Mouse (Mus musculus): ENCODE measurements at regions not wholly inside any gene's neighbourhood (a gene's known extent, or its start where the extent isn't known, plus 50 kb on each side); places are given as distances from the start of the nearest gene placed in this dataset.

- DNase-seq (ENCODE audit: low spot score in 2 of 2): peak in 1 of 2 experiments; percentile 16
These were observed 278.2 kb upstream of the Castor2 start for GRCm38 (mm10) chr5:133821273-133821672.

- DNase-seq (ENCODE audit: low spot score in 2 of 2): no peak
These were observed 284.0 kb upstream of the Castor2 start for GRCm38 (mm10) chr5:133815462-133815861.

- DNase-seq (ENCODE audit: low spot score in 2 of 2): peak in 1 of 2 experiments; percentile 28
These were observed 285.1 kb upstream of the Castor2 start for GRCm38 (mm10) chr5:133814436-133814835.

- DNase-seq (ENCODE audit: low spot score in 2 of 2): no peak
These were observed 287.3 kb upstream of the Castor2 start for GRCm38 (mm10) chr5:133812216-133812615.

GRCm38 (mm10) chr5:133806891-133807290 is 292.6 kb upstream of the Castor2 start:
- DNase-seq (ENCODE audit: low spot score in 2 of 2): no peak

- DNase-seq (ENCODE audit: low spot score in 2 of 2): no peak
These were observed 297.5 kb upstream of the Castor2 start for GRCm38 (mm10) chr5:133802001-133802400.

GRCm38 (mm10) chr5:133795638-133796037 is 303.9 kb upstream of the Castor2 start:
- DNase-seq (ENCODE audit: low spot score in 2 of 2): peak; percentile 39 to 63

- no peak for DNase-seq (ENCODE audit: low spot score in 2 of 2)
These were observed 308.8 kb upstream of the Castor2 start for GRCm38 (mm10) chr5:133790726-133791125.

GRCm38 (mm10) chr5:133788006-133788405 is 311.5 kb upstream of the Castor2 start:
- no peak for DNase-seq (ENCODE audit: low spot score in 2 of 2)

GRCm38 (mm10) chr5:133787491-133787890 is 312.0 kb upstream of the Castor2 start:
- DNase-seq (ENCODE audit: low spot score in 2 of 2): no peak

- no peak for DNase-seq (ENCODE audit: low spot score in 2 of 2)
These were observed 322.9 kb upstream of the Castor2 start for GRCm38 (mm10) chr5:133776591-133776990.

- DNase-seq (ENCODE audit: low spot score in 2 of 2): no peak
These were observed 325.4 kb upstream of the Castor2 start for GRCm38 (mm10) chr5:133774116-133774515.

- no peak for DNase-seq (ENCODE audit: low spot score in 2 of 2)
These were observed 330.7 kb upstream of the Castor2 start for GRCm38 (mm10) chr5:133768856-133769255.

GRCm38 (mm10) chr5:133757817-133758216 is 341.7 kb upstream of the Castor2 start:
- DNase-seq (ENCODE audit: low spot score in 2 of 2): no peak

GRCm38 (mm10) chr5:133754180-133754579 is 345.3 kb upstream of the Castor2 start:
- DNase-seq (ENCODE audit: low spot score in 2 of 2): no peak

- peak in 1 of 2 experiments; percentile 6 for DNase-seq (ENCODE audit: low spot score in 2 of 2)
These were observed 345.9 kb upstream of the Castor2 start for GRCm38 (mm10) chr5:133753461-133754160.

GRCm38 (mm10) chr5:133746960-133747359 is 352.6 kb upstream of the Castor2 start:
- no peak for DNase-seq (ENCODE audit: low spot score in 2 of 2)

- DNase-seq (ENCODE audit: low spot score in 2 of 2): no peak
These were observed 353.1 kb upstream of the Castor2 start for GRCm38 (mm10) chr5:133746411-133746810.

GRCm38 (mm10) chr5:133744136-133744535 is 355.4 kb upstream of the Castor2 start:
- no peak for DNase-seq (ENCODE audit: low spot score in 2 of 2)

- DNase-seq (ENCODE audit: low spot score in 2 of 2): no peak
These were observed 355.9 kb upstream of the Castor2 start for GRCm38 (mm10) chr5:133743606-133744005.

GRCm38 (mm10) chr5:133731871-133732270 is 367.6 kb upstream of the Castor2 start:
- DNase-seq (ENCODE audit: low spot score in 2 of 2): no peak

GRCm38 (mm10) chr5:133718187-133719078 is 381.1 kb upstream of the Castor2 start:
- no peak for DNase-seq (ENCODE audit: low spot score in 2 of 2)

- no peak for DNase-seq (ENCODE audit: low spot score in 2 of 2)
These were observed 383.7 kb upstream of the Castor2 start for GRCm38 (mm10) chr5:133715830-133716229.
